Mouse (Mus musculus): ENCODE results near the gene Fam198a.

Fam198a gene

DNA sequence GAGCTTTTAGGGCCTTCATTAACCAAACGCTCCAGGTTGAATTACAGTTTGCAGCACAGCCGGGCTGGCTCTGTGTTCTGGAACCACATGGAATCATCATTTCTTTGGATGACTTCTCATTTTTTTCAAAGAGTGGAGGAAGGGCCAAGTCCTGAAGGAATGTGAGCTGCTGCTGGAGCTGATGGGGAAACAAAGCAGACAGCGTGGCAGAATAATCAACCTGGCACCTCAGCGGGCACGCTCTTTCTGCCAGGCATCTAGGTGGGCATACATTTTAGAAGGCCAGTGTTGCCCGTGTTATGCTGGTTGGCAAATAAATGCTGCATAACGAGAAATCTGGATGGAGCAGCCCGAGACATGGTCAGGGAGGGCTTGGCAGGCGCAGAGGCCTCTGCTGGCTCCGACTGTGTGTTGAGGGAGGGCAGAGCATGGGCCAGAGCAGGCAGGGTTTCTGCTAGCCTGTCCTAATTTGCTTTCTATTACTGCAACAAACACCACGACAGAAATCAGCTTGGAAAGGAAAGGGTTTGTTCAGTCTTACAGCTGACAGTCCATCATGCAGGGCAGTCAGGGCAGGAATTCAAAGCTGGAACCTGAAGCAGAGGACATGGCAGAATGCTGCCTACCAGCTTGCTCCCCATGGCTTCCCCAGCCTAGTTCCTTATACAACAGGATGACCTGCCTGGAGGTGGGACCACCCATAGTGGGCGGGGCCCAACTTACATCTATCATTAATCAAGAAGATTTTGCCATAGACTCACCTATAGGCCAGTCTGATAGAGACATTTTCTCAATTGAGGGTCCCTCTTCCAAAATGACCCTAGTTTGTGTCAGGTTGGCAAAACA is 23.6 kb downstream of the Fam198a start:
- in situ Hi-C loops (cut with MboI; ENCODE audit: unreplicated experiment in 2 of 2) = loop anchor here in 1 of 2 experiments (10.0 kb wide), 1 partner anchor 490 kb away; no protein-coding TSS in a partner anchor

GRCm38 (mm10) chr9:121975321-121975720 is 24.5 kb downstream of the Fam198a start:
- in situ Hi-C loops (cut with MboI; ENCODE audit: unreplicated experiment in 2 of 2) = loop anchor here in 1 of 2 experiments (10.0 to 25.0 kb wide), 3 partner anchors 263 to 1488 kb away; partner anchors contain the start of genes Eif1b, Nktr, Sec22c and Ss18l2

GRCm38 (mm10) chr9:121981046-121981445 is 30.3 kb downstream of the Fam198a start:
- in situ Hi-C loops (cut with MboI; ENCODE audit: unreplicated experiment in 2 of 2) = loop anchor here (5.0 to 25.0 kb wide), 7 partner anchors 34 to 1494 kb away; partner anchors contain the start of genes Eif1b (in 1 of the 2), Nktr (in 1 of the 2), Sec22c (in 1 of the 2) and Ss18l2 (in 1 of the 2)

- in situ Hi-C loops (cut with MboI; ENCODE audit: unreplicated experiment in 2 of 2) = loop anchor here (5.0 to 25.0 kb wide), 7 partner anchors 34 to 1494 kb away; partner anchors contain the start of genes Eif1b (in 1 of the 2), Nktr (in 1 of the 2), Sec22c (in 1 of the 2) and Ss18l2 (in 1 of the 2)
Observed at GRCm38 (mm10) chr9:121981466-121982105, 30.8 kb downstream of the Fam198a start.

DNA sequence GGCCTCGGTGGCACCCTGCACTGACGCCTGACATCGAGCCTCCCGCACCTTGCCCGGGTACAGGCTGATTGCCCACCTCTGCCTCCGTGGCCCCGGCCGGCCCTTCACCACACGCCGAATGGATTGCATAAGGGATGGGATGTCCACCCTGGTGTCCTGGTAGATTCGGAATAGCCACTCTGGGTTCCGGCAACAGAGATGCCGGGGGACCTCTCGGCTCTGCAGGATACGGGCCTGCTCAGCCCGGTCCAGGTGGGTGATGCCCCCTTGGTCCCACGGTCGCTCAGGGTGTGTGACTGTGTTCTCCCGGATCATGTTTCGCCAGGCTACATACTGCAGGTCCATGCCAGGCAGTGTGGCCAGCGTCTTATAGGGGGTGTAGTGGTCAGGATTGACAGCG is 31.4 kb downstream of the Fam198a start:
- in situ Hi-C loops (cut with MboI; ENCODE audit: unreplicated experiment in 2 of 2) = loop anchor here (5.0 to 25.0 kb wide), 7 partner anchors 35 to 1495 kb away; partner anchors contain the start of genes Eif1b (in 1 of the 2), Nktr (in 1 of the 2), Sec22c (in 1 of the 2) and Ss18l2 (in 1 of the 2)

DNA sequence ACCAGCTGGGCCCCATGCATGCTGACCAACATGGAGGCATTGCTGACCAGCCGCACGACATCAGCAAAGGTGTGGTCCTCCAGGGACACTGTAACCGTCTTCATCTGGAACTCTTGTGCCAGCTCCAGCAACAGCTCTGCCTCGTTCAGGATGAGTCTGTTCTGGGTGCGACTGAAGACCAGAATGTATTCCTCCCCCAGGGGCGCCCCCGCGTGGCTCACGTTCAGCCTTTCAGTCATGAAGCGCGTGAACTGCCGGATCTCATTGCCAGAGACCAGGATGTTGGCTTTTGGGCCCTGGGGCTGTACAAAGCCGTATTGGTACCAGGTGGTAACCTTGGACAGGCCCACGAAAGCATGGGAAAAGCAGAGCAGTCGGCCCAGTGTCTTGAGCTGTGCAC is 31.9 kb downstream of the Fam198a start:
- in situ Hi-C loops (cut with MboI; ENCODE audit: unreplicated experiment in 2 of 2) = loop anchor here (5.0 to 25.0 kb wide), 7 partner anchors 35 to 1495 kb away; partner anchors contain the start of genes Eif1b (in 1 of the 2), Nktr (in 1 of the 2), Sec22c (in 1 of the 2) and Ss18l2 (in 1 of the 2)

GRCm38 (mm10) chr9:121983504-121983903 is 32.7 kb downstream of the Fam198a start:
- in situ Hi-C loops (cut with MboI; ENCODE audit: unreplicated experiment in 2 of 2) = loop anchor here (5.0 to 25.0 kb wide), 7 partner anchors 36 to 1496 kb away; partner anchors contain the start of genes Eif1b (in 1 of the 2), Nktr (in 1 of the 2), Sec22c (in 1 of the 2) and Ss18l2 (in 1 of the 2)

GRCm38 (mm10) chr9:121984465-121985461 is 34.0 kb downstream of the Fam198a start:
- in situ Hi-C loops (cut with MboI; ENCODE audit: unreplicated experiment in 2 of 2) = loop anchor here (5.0 to 25.0 kb wide), 7 partner anchors 37 to 1497 kb away; partner anchors contain the start of genes Eif1b (in 1 of the 2), Nktr (in 1 of the 2), Sec22c (in 1 of the 2) and Ss18l2 (in 1 of the 2)

- in situ Hi-C loops (cut with MboI; ENCODE audit: unreplicated experiment in 2 of 2) = loop anchor here (5.0 to 25.0 kb wide), 7 partner anchors 42 to 1502 kb away; partner anchors contain the start of genes Eif1b (in 1 of the 2), Nktr (in 1 of the 2), Sec22c (in 1 of the 2) and Ss18l2 (in 1 of the 2)
Observed at GRCm38 (mm10) chr9:121988910-121989309, 38.1 kb downstream of the Fam198a start.

- in situ Hi-C loops (cut with MboI; ENCODE audit: unreplicated experiment in 2 of 2) = loop anchor here (5.0 to 25.0 kb wide), 7 partner anchors 42 to 1502 kb away; partner anchors contain the start of genes Eif1b (in 1 of the 2), Nktr (in 1 of the 2), Sec22c (in 1 of the 2) and Ss18l2 (in 1 of the 2)
Observed at GRCm38 (mm10) chr9:121989536-121989935, 38.7 kb downstream of the Fam198a start.

DNA sequence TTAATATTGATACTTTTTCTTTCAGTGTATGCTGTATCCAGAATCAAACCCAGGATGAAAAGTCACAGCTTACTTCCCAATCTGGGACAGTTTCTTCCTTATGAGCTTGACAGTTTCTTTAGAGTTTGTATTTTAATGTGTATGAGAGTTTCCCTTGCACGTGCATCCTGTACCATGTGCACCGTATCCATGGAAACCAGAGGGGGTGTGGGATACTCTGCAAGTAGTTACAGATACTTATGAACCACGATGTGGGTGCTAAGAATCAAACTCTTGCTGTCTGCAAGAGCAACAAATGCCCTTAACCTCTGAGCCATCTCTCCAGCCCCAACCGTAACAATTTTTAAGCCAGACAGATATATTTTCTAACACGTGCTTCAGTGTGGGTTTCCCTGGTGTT is 40.3 kb downstream of the Fam198a start:
- in situ Hi-C loops (cut with MboI; ENCODE audit: unreplicated experiment in 2 of 2) = loop anchor here in 1 of 2 experiments (25.0 kb wide), 2 partner anchors 279 to 1504 kb away; partner anchors contain the start of genes Eif1b, Nktr, Sec22c and Ss18l2

DNA sequence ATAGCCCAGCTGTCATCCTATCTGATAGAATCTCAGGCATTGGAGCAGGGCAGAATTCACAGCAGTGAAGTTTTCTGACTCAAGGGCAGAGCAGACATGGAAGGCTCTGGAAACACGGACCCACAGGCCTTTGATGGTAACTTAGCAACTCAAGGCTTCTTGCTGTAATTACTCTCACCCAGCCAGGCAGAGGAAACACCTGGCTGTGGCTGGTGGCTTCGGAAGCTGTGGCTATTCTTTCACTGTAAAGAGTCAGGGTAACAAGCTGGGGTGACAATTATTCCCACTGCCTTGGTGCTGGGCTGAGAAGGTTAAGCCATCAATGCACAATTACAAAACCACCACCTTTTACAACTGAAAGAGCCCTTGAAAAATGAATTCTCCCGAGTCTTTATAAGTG is 42.3 kb downstream of the Fam198a start:
- in situ Hi-C loops (cut with MboI; ENCODE audit: unreplicated experiment in 2 of 2) = loop anchor here in 1 of 2 experiments (25.0 kb wide), 2 partner anchors 281 to 1506 kb away; partner anchors contain the start of genes Eif1b, Nktr, Sec22c and Ss18l2

DNA sequence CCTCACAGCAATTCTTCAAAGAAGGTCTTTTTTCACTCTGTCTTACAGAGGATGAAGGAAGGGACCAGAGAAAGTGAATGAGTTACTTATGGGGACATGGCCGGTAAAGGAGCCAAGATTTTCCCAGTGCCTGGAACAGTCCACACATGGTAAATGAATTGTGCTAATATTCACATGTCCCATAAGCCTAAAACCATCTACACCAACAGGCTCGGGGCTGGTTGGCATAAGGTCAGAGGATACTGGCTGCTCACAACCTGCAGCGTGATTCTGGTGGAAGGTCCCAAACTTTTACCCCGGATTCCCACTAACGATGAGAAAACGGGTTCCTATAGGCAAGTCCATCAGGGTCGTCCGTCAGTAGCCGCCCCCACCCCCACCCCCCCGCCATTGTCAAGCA is 44.3 kb downstream of the Fam198a start:
- in situ Hi-C loops (cut with MboI; ENCODE audit: unreplicated experiment in 2 of 2) = loop anchor here in 1 of 2 experiments (25.0 kb wide), 2 partner anchors 283 to 1508 kb away; partner anchors contain the start of genes Eif1b, Nktr, Sec22c and Ss18l2

- in situ Hi-C loops (cut with MboI; ENCODE audit: unreplicated experiment in 2 of 2) = loop anchor here in 1 of 2 experiments (25.0 kb wide), 2 partner anchors 283 to 1508 kb away; partner anchors contain the start of genes Eif1b, Nktr, Sec22c and Ss18l2
Observed at GRCm38 (mm10) chr9:121995508-121996131, 44.8 kb downstream of the Fam198a start.

GRCm38 (mm10) chr9:121997010-121997409 is 46.2 kb downstream of the Fam198a start, which contains the start of gene Pomgnt2:
Pomgnt2 (minus strand) TSS chr9:121997110.
- in situ Hi-C loops (cut with MboI; ENCODE audit: unreplicated experiment in 2 of 2) = loop anchor here in 1 of 2 experiments (25.0 kb wide), 2 partner anchors 285 to 1510 kb away; partner anchors contain the start of genes Eif1b, Nktr, Sec22c and Ss18l2

DNA sequence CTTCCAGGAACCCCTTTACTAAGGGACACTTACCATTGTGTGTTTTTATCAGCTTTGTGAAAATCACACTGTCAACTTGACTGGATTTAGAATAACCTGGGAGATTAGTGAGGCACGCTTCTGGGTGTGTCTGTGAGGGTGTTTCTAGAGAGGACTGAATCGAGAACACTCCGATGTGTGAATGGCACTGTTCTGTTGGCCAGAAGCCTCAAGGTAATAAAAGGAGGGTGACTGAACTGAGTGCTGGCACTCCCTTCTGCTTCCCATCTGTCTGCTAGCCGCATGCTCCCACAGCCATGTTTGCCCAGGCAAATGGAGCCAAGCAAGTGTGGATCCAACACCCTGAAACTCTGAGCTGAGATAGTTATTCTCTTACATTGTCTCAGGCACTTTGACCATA is 47.2 kb downstream of the Fam198a start:
- in situ Hi-C loops (cut with MboI; ENCODE audit: unreplicated experiment in 2 of 2) = loop anchor here in 1 of 2 experiments (25.0 kb wide), 2 partner anchors 286 to 1511 kb away; partner anchors contain the start of genes Eif1b, Nktr, Sec22c and Ss18l2

- in situ Hi-C loops (cut with MboI; ENCODE audit: unreplicated experiment in 2 of 2) = loop anchor here in 1 of 2 experiments (25.0 kb wide), 1 partner anchor 731 kb away; the partner anchor contains the start of gene Topaz1
Observed at GRCm38 (mm10) chr9:122006175-122006574, 55.4 kb downstream of the Fam198a start.

Data from v-Abl transformed pro-B cells (cell line).